Mouse (Mus musculus): Measurements from ENCODE around the gene Mrfap1. TPM values are rescaled to one million over a fixed set of nuclear protein-coding genes. Genes with fewer than 3 reads are reported as not detected.
A peak's percentile ranks its signal among the peaks of the same experiment; 100 is the strongest.

The Mrfap1 gene
- total and polyA plus RNA-seq, 3 experiments = 211 to 317 (median 312) TPM

DNA sequence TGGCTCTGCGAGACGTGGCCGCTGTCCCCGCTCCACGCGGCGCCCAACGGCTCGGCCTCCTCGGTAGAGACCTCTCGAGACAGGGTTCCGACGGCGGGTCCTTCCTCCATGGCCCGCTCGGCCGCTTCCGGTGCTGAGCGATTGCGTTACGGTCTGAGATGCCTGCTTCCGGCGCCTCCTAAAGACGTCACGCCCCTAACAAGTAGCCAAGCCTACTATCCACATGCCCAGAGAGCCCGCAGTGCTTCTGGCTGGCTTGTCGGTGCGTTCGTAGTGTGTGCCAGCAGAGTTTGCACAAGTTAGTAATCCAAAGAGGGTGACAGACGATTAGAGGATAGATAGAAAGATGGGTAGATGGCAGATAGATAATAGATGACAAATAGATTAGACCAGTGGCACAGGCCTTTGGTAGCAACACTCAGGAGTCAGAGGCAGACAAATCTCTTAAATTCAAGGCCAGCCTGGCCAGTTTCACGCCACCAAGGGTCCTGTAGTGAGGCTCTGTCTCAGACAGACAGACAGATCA lies 48.0 kb downstream of the Mrfap1 start, which contains the start of gene Bloc1s4:
TSS of gene Bloc1s4 (minus strand) at position 115 of the 526 bp plus-strand sequence.
- H3K79me2 ChIP-seq (replicated peaks; ENCODE audit: control insufficient read depth, extremely low read depth, insufficient read depth, poor library complexity, severe bottlenecking) = peaks cover 12% of the 10 kb centered on the region
- no peak within 1 kb of the TSS for H3K27ac ChIP-seq (ENCODE audit: insufficient read depth, low read depth)
- peak within 1 kb of the TSS; percentile 89 to 97 (median 96) for H3K4me3 ChIP-seq (replicated peaks in 1 of 3; ENCODE audit: low read depth in 2 of 3, low read length in 2 of 3, poor library complexity in 1 of 3)
- peak; percentile 94 for DNase-seq (ENCODE audit: extremely low read depth)
- TF ChIP-seq ZC3H11A (IDR thresholded peaks at IDR 0.05; ENCODE audit: low read depth, low read length) = no peak
- TF ChIP-seq TCF12 (IDR thresholded peaks at IDR 0.05; ENCODE audit: low read depth, low read length) = peak; percentile 81
- TF ChIP-seq ELF1 (IDR thresholded peaks at IDR 0.05; ENCODE audit: low read depth, low read length) = peak; percentile 97
- no peak for TF ChIP-seq CHD1 (IDR thresholded peaks at IDR 0.05; ENCODE audit: low read depth, low read length)
- no peak for TF ChIP-seq ETS1 (conservative IDR thresholded peaks at IDR 0.05; ENCODE audit: low read depth, low read length)
- no peak for TF ChIP-seq ZNF384 (IDR thresholded peaks at IDR 0.05; ENCODE audit: low read depth, low read length)
- TF ChIP-seq MAZ (IDR thresholded peaks at IDR 0.05; ENCODE audit: low read depth, low read length) = no peak
- no peak for TF ChIP-seq RCOR1 (conservative IDR thresholded peaks at IDR 0.05; ENCODE audit: low read depth, low read length)
- TF ChIP-seq UBTF (IDR thresholded peaks at IDR 0.05; ENCODE audit: low read depth, low read length) = no peak
- TF ChIP-seq JUND (conservative IDR thresholded peaks at IDR 0.05; ENCODE audit: low read depth, low read length) = no peak
- TF ChIP-seq NRF1 (IDR thresholded peaks at IDR 0.05; ENCODE audit: low read depth, low read length) = 0 out of 2 replicates have a peak, but pooled peaks have one; percentile 10
- peak; percentile 73 for TF ChIP-seq ZMIZ1 (IDR thresholded peaks at IDR 0.05; ENCODE audit: low read depth, low read length)
- no peak for TF ChIP-seq BHLHE40 (IDR thresholded peaks at IDR 0.05; ENCODE audit: low read depth, low read length)
- peak; percentile 57; the same call in 1 of the 2 replicates for TF ChIP-seq IRF4 (IDR thresholded peaks at IDR 0.05; ENCODE audit: low read depth, low read length)
- TF ChIP-seq USF1 (IDR thresholded peaks at IDR 0.05; ENCODE audit: low read depth, low read length) = no peak
- TF ChIP-seq MYC (IDR thresholded peaks at IDR 0.05; ENCODE audit: low read depth, low read length) = no peak
- TF ChIP-seq MXI1 (IDR thresholded peaks at IDR 0.05; ENCODE audit: low read depth, low read length) = peak; percentile 86; the same call in 1 of the 2 replicates
- TF ChIP-seq E2F4 (IDR thresholded peaks at IDR 0.05; ENCODE audit: insufficient replicate concordance, low read depth, low read length) = no peak
- TF ChIP-seq CTCF (conservative IDR thresholded peaks at IDR 0.05 in 1 of 2, IDR thresholded peaks at IDR 0.05 in 1 of 2; ENCODE audit: low read depth in 2 of 2, low read length in 2 of 2) = no peak
- peak; percentile 91 for TF ChIP-seq POLR2A (IDR thresholded peaks at IDR 0.05; ENCODE audit: low read depth, low read length)
- peak; percentile 63; the same call in 1 of the 2 replicates for TF ChIP-seq TBP (conservative IDR thresholded peaks at IDR 0.05; ENCODE audit: low read depth, low read length)
- peak; percentile 27; the same call in 1 of the 2 replicates for TF ChIP-seq MEF2A (IDR thresholded peaks at IDR 0.05; ENCODE audit: borderline replicate concordance, low read depth, low read length)
- peak; percentile 76; the same call in 1 of the 2 replicates for TF ChIP-seq GABPA (IDR thresholded peaks at IDR 0.05; ENCODE audit: insufficient replicate concordance, low read depth, low read length)
- no peak for TF ChIP-seq EP300 (IDR thresholded peaks at IDR 0.05; ENCODE audit: low read length)
- TF ChIP-seq USF2 (conservative IDR thresholded peaks at IDR 0.05; ENCODE audit: low read depth, low read length) = no peak
- TF ChIP-seq RAD21 (IDR thresholded peaks at IDR 0.05; ENCODE audit: low read depth, low read length) = no peak
- no peak for TF ChIP-seq MAFK (IDR thresholded peaks at IDR 0.05; ENCODE audit: insufficient replicate concordance, low read length)
- TF ChIP-seq KAT2A (IDR thresholded peaks at IDR 0.05; ENCODE audit: insufficient replicate concordance, low read length) = peak; percentile 77; the same call in 1 of the 2 replicates
- peak; percentile 93 for TF ChIP-seq HCFC1 (IDR thresholded peaks at IDR 0.05; ENCODE audit: low read depth, low read length)
- peak; percentile 58 for TF ChIP-seq MAX (IDR thresholded peaks at IDR 0.05; ENCODE audit: low read length)
- no peak for TF ChIP-seq PAX5 (IDR thresholded peaks at IDR 0.05; ENCODE audit: low read length)
- peak; percentile 91 for TF ChIP-seq NELFE (IDR thresholded peaks at IDR 0.05; ENCODE audit: low read depth, low read length)
- peak; percentile 77; the same call in 1 of the 2 replicates for TF ChIP-seq POLR2AphosphoS2 (IDR thresholded peaks at IDR 0.05; ENCODE audit: low read depth, low read length)
- TF ChIP-seq ZKSCAN1 (IDR thresholded peaks at IDR 0.05; ENCODE audit: borderline replicate concordance, low read depth, low read length) = no peak
- TF ChIP-seq SMC3 (IDR thresholded peaks at IDR 0.05; ENCODE audit: low read depth, low read length) = no peak
- no peak for TF ChIP-seq CHD2 (IDR thresholded peaks at IDR 0.05; ENCODE audit: low read length)
- no peak for TF ChIP-seq JUN (IDR thresholded peaks at IDR 0.05; ENCODE audit: insufficient read depth, low read depth, low read length)
- peak; percentile 97 for TF ChIP-seq SIN3A (IDR thresholded peaks at IDR 0.05; ENCODE audit: low read length)
- H3K9me3 ChIP-seq (replicated peaks; ENCODE audit: low read length) = no peaks in the 10 kb centered on the region
- dilution Hi-C loops (cut with MboI; ENCODE audit: extremely low pct_ligation_motif_present, extremely low pct_unique_long_range_greater_than_20kb, low sequenced_read_pairs) (no loop called here), in situ Hi-C loops (cut with MboI; ENCODE audit: low pct_ligation_motif_present, low pct_unique_long_range_greater_than_20kb, low sequenced_read_pairs) (no loop called here)
- H3K9ac ChIP-seq (ENCODE audit: insufficient read depth, low read depth) = peak within 1 kb of the TSS; percentile 69
- peak within 1 kb of the TSS; percentile 87 for H3K4me2 ChIP-seq (ENCODE audit: insufficient read depth, low read depth, poor library complexity, severe bottlenecking)
- H3K4me1 ChIP-seq (ENCODE audit: control insufficient read depth in 1 of 2, insufficient read depth in 2 of 2) = peaks cover 4 to 25% of the 10 kb centered on the region in 2 experiments
- no peaks in the 10 kb centered on the region for H3K27me3 ChIP-seq (replicated peaks)
- H3K36me3 ChIP-seq (replicated peaks in 1 of 2; ENCODE audit: control insufficient read depth in 1 of 2, insufficient read depth in 1 of 2, low read length in 1 of 2) = peaks cover 0 to 20% of the 10 kb centered on the region in 2 experiments

Measured in CH12.LX (cell line).